Mouse (Mus musculus): ENCODE measurements around the gene Lrp11. TPM values are rescaled to one million over a fixed set of nuclear protein-coding genes. Genes with fewer than 3 reads are reported as not detected.

Lrp11 gene
- polyA plus RNA-seq (2012; rRNA removed) (0.27 and 0.39 TPM in 2 replicates), polyA plus RNA-seq (2014; fragmentation: Nextera tagmentation; extraction: Ambion mirVana) (0.24 and 0.51 TPM in 2 replicates)

DNA sequence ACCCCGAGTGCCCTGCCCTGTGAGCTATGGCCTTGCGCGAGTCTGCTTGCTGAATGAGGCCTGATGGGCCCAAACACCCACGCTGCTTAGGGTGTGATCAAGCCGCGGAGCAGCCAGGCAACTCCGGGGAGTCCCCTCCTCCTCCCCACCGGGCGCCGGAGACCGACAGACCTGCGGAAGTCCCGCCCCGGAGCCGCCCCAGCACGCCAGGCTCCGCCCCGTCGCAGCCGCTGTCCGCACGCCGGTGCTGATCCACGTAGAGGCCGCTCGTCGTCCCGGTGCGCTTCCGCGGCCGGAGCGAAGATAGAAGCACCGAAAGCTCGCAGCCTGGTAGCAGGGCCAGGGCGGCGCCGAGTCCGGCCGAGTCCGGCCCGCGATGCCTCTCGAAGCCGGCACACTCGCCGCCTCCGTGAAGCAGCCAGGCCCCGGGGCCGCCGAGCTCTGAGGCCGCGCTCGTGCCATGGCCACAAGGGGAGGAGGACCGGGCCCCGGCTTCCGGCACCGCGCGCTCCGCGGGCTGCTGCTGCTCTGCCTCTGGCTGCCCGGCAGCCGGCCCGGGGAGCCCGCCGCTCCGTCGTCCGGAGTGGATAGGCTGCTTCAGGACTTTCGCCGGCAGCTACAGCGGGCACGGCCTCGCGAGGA is at the start of gene Lrp11:
TSS of gene Lrp11 (plus strand) at position 209 of the 642 bp plus-strand sequence.
- Histone ChIP-seq H3K27me3 (ENCODE audit: control insufficient read depth, insufficient read depth, low read length) (peaks cover 19% of the 10 kb centered on the region), H3K4me1 (replicated peaks; ENCODE audit: control insufficient read depth in 2 of 2, insufficient read depth in 2 of 2, low read length in 1 of 2) (peaks cover 0 to 2% of the 10 kb centered on the region in 2 experiments; a peak in 2 of 4 replicates), H3K9ac (replicated peaks) (no peak within 1 kb of the TSS), H3K27ac (no peak within 1 kb of the TSS), H3K4me3 (ENCODE audit: insufficient read depth in 1 of 2, low read depth in 2 of 2, low read length in 2 of 2) (peak within 1 kb of the TSS; percentile 53 to 63), H3K4me2 (ENCODE audit: low read depth) (peak within 1 kb of the TSS; percentile 74), H3K9me3 (ENCODE audit: control insufficient read depth, low read length) (no peaks in the 10 kb centered on the region), H3K36me3 (replicated peaks; ENCODE audit: control insufficient read depth, insufficient read depth, low read depth) (no peaks in the 10 kb centered on the region)
- under 1% methylated on average over 69 of the region's 76 CpGs for WGBS (ENCODE audit: insufficient replicate concordance)
- peak; percentile 93 for ATAC-seq (ENCODE audit: insufficient read depth)
- TF ChIP-seq CTCF (IDR thresholded peaks at IDR 0.05; ENCODE audit: low read depth) (no peak), EP300 (IDR thresholded peaks at IDR 0.05; ENCODE audit: low read depth) (no peak)
- peak; percentile 60 to 69 (median 62) for DNase-seq (ENCODE audit: low read depth in 3 of 3, low spot score in 3 of 3)

GRCm38 (mm10) chr10:7578002-7578401 is 11.6 kb upstream of the Lrp11 start:
- Histone ChIP-seq H3K9me3 (ENCODE audit: control insufficient read depth, low read length) (no peaks in the 10 kb centered on the region), H3K4me2 (ENCODE audit: low read depth) (no peak overlapping the region), H3K4me1 (replicated peaks; ENCODE audit: control insufficient read depth in 2 of 2, insufficient read depth in 2 of 2, low read length in 1 of 2) (no peaks in the 10 kb centered on the region), H3K4me3 (ENCODE audit: insufficient read depth in 1 of 2, low read depth in 2 of 2, low read length in 2 of 2) (no peak overlapping the region), H3K27ac (no peak overlapping the region), H3K9ac (replicated peaks) (no peak overlapping the region), H3K36me3 (replicated peaks; ENCODE audit: control insufficient read depth, insufficient read depth, low read depth) (no peaks in the 10 kb centered on the region), H3K27me3 (ENCODE audit: control insufficient read depth, insufficient read depth, low read length) (no peaks in the 10 kb centered on the region)
- DNase-seq (ENCODE audit: low read depth in 3 of 3, low spot score in 3 of 3) (no peak), ATAC-seq (ENCODE audit: insufficient read depth) (no peak)
- TF ChIP-seq CTCF (IDR thresholded peaks at IDR 0.05; ENCODE audit: low read depth), result peak; percentile 37; the same call in 1 of the 2 replicates
- no peak for TF ChIP-seq EP300 (IDR thresholded peaks at IDR 0.05; ENCODE audit: low read depth)

- H3K4me2 ChIP-seq (ENCODE audit: low read depth), result no peak overlapping the region
- H3K4me1 ChIP-seq (replicated peaks; ENCODE audit: control insufficient read depth in 2 of 2, insufficient read depth in 2 of 2, low read length in 1 of 2), result no peaks in the 10 kb centered on the region
- DNase-seq (ENCODE audit: low read depth in 3 of 3, low spot score in 3 of 3) (no peak), ATAC-seq (ENCODE audit: insufficient read depth) (no peak)
- H3K36me3 ChIP-seq (replicated peaks; ENCODE audit: control insufficient read depth, insufficient read depth, low read depth), result no peaks in the 10 kb centered on the region
- WGBS (ENCODE audit: insufficient replicate concordance), result 52% methylated on average over 2 of the region's 2 CpGs
- H3K9ac ChIP-seq (replicated peaks), result no peak overlapping the region
- H3K4me3 ChIP-seq (ENCODE audit: insufficient read depth in 1 of 2, low read depth in 2 of 2, low read length in 2 of 2), result no peak overlapping the region
- TF ChIP-seq CTCF (IDR thresholded peaks at IDR 0.05; ENCODE audit: low read depth) (no peak), EP300 (IDR thresholded peaks at IDR 0.05; ENCODE audit: low read depth) (no peak)
- no peaks in the 10 kb centered on the region for H3K27me3 ChIP-seq (ENCODE audit: control insufficient read depth, insufficient read depth, low read length)
- no peak overlapping the region for H3K27ac ChIP-seq
- H3K9me3 ChIP-seq (ENCODE audit: control insufficient read depth, low read length), result no peaks in the 10 kb centered on the region
Observed at GRCm38 (mm10) chr10:7581401-7581800, 8.2 kb upstream of the Lrp11 start.

DNA sequence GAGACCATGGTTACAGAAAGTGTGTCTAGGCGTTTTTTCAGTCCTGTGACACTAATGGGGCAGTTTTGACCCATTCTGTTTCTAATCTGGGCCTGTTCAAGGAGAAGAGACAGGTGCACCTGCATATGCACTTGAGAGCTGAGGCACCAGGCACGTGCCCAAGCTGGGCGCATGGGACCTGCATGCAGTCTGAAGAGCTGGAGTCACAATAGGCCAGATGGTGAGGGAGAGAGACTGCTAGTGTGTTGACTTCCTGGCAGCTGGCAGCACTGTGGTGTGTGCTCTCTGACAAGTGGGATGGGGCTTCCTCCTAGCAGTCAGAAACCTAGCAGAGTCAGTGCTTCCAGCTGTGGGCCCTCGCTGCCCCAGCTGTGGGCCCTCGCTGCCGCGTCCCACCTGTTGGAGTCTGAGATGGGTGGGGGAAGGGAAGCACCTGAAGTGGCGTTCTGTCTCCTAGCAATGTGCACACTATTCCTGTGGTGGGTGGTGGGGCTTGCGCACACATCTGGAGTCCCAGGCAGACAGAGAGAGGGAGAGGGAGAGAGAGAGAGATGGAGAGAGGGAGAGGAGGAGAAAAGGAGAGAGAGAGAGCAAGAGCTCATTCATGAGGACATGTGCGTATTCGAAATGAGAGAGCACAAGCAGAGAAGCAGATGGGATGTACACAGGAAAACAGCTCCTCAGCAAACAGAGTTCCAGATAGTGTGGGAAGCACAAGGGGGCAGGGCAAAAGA is 7.3 kb upstream of the Lrp11 start:
- no peak for DNase-seq (ENCODE audit: low read depth in 3 of 3, low spot score in 3 of 3)
- Histone ChIP-seq H3K4me3 (ENCODE audit: insufficient read depth in 1 of 2, low read depth in 2 of 2, low read length in 2 of 2) (no peak overlapping the region), H3K9ac (replicated peaks) (no peak overlapping the region), H3K4me2 (ENCODE audit: low read depth) (no peak overlapping the region), H3K36me3 (replicated peaks; ENCODE audit: control insufficient read depth, insufficient read depth, low read depth) (no peaks in the 10 kb centered on the region), H3K27me3 (ENCODE audit: control insufficient read depth, insufficient read depth, low read length) (no peaks in the 10 kb centered on the region), H3K27ac (no peak overlapping the region), H3K9me3 (ENCODE audit: control insufficient read depth, low read length) (no peaks in the 10 kb centered on the region), H3K4me1 (replicated peaks; ENCODE audit: control insufficient read depth in 2 of 2, insufficient read depth in 2 of 2, low read length in 1 of 2) (no peaks in the 10 kb centered on the region)
- TF ChIP-seq CTCF (IDR thresholded peaks at IDR 0.05; ENCODE audit: low read depth) (no peak), EP300 (IDR thresholded peaks at IDR 0.05; ENCODE audit: low read depth) (no peak)
- WGBS (ENCODE audit: insufficient replicate concordance), result 27% methylated on average over 11 of the region's 11 CpGs
- no peak for ATAC-seq (ENCODE audit: insufficient read depth)

DNA sequence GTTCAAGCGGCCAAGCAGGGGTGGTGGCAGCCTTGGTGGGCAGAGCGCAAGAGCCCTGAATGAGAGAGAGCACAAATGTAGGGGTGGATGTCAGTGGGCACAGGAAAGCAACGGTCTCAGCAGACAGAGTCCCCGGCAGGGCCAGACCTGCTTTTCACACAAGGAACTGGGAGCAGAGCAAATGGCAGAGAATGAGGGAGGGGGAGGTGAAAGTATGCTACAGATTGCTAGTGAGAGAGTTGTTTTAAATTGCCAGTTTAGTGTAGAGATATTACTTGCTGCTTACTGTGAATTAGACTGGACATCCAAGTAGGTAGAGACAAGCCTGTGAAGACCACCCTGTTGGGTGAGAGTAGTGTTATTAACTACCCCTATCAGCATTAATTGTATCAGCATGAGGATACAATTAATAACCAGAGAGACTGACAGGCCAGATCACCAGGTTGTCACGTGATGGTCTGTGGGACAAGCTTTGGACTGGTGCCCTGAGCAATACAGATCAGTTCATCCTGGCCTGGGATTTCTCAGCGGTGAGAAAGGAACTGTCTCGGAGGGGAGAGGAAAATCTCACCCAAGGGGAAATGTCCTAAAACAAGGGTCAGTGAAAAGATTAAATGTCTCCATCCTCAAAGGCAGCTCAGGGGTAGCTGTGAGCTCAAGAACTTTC is 6.6 kb upstream of the Lrp11 start:
- no peak for DNase-seq (ENCODE audit: low read depth in 3 of 3, low spot score in 3 of 3)
- Histone ChIP-seq H3K4me3 (ENCODE audit: insufficient read depth in 1 of 2, low read depth in 2 of 2, low read length in 2 of 2) (no peak overlapping the region), H3K36me3 (replicated peaks; ENCODE audit: control insufficient read depth, insufficient read depth, low read depth) (no peaks in the 10 kb centered on the region), H3K4me2 (ENCODE audit: low read depth) (no peak overlapping the region), H3K4me1 (replicated peaks; ENCODE audit: control insufficient read depth in 2 of 2, insufficient read depth in 2 of 2, low read length in 1 of 2) (no peaks in the 10 kb centered on the region), H3K27me3 (ENCODE audit: control insufficient read depth, insufficient read depth, low read length) (no peaks in the 10 kb centered on the region), H3K9me3 (ENCODE audit: control insufficient read depth, low read length) (no peaks in the 10 kb centered on the region), H3K27ac (no peak overlapping the region), H3K9ac (replicated peaks) (no peak overlapping the region)
- ATAC-seq (ENCODE audit: insufficient read depth), result no peak
- TF ChIP-seq EP300 (IDR thresholded peaks at IDR 0.05; ENCODE audit: low read depth), result no peak
- no peak for TF ChIP-seq CTCF (IDR thresholded peaks at IDR 0.05; ENCODE audit: low read depth)
- WGBS (ENCODE audit: insufficient replicate concordance), result 35% methylated on average over 7 of the region's 7 CpGs

All from liver, embryonic 14.5 days (tissue).